Mouse (Mus musculus) stomach, postnatal 0 days (tissue): Measurements from ENCODE around the gene Gm17349. TPM values are rescaled to one million over a fixed set of nuclear protein-coding genes. Genes with fewer than 3 reads are reported as not detected.

Experiments
- ATAC-seq: fragments of 200-750 bp; cut with Nextera tagmentation; 2 replicates; pipeline ENCODE4 v1.8.0; 2017; ENCODE audit not compliant: low FRiP score, low TSS enrichment
- DNase-seq: peaks from one replicate; pipeline ENCODE4 v3.0.0-alpha.2; 2016; ENCODE audit warnings: low spot score
- H3K27ac ChIP-seq: fragments of 300-500 bp; sonication (generic); replicated peaks from 2 replicates; pipeline ENCODE4 v1.5.1; 2014; ENCODE audit warnings: mild to moderate bottlenecking, control low read depth
- H3K27me3 ChIP-seq: fragments of 300-500 bp; sonication (generic); 2 replicates; pipeline ENCODE4 v1.6.1; 2014; ENCODE audit warnings: low read length; ENCODE audit not compliant: control insufficient read depth, insufficient read depth
- H3K36me3 ChIP-seq: fragments of 300-500 bp; sonication (generic); 2 replicates; pipeline ENCODE4 v1.6.1; 2014; ENCODE audit warnings: low read length, mixed read lengths; ENCODE audit not compliant: control insufficient read depth, insufficient read depth
- H3K4me1 ChIP-seq: fragments of 300-500 bp; sonication (generic); replicated peaks from 2 replicates; pipeline ENCODE4 v1.6.1; 2014; ENCODE audit warnings: antibody characterized with exemption; ENCODE audit not compliant: control insufficient read depth, insufficient read depth
- H3K4me2 ChIP-seq: fragments of 300-500 bp; sonication (generic); replicated peaks from 2 replicates; pipeline ENCODE4 v1.6.1; 2014; ENCODE audit warnings: low read depth, mild to moderate bottlenecking, control low read depth, moderate library complexity
- H3K4me3 ChIP-seq: fragments of 300-500 bp; sonication (generic); 2 replicates; pipeline ENCODE4 v1.5.1; 2014; ENCODE audit warnings: low read depth, low read length, control low read depth
- H3K9ac ChIP-seq: fragments of 300-500 bp; sonication (generic); 2 replicates; pipeline ENCODE4 v1.6.1; 2014; ENCODE audit warnings: mild to moderate bottlenecking, low read length, control low read depth, mixed read lengths
- H3K9me3 ChIP-seq: fragments of 300-500 bp; sonication (generic); 2 replicates; pipeline ENCODE4 v1.6.1; 2016; ENCODE audit warnings: low read length; ENCODE audit not compliant: control insufficient read depth
- CTCF ChIP-seq: IDR thresholded peaks from 2 replicates; pipeline ENCODE4 v1.5.1; 2016; ENCODE audit warnings: antibody characterized with exemption, low read depth, mild to moderate bottlenecking, moderate library complexity
- EP300 ChIP-seq: optimal IDR thresholded peaks from 2 replicates; pipeline ENCODE3; 2016; ENCODE audit warnings: antibody characterized with exemption
- WGBS: fragments of 180-500 bp; shearing (Covaris S2); extraction: QIAGEN DNeasy Blood & Tissue Kit; methylation state at CpG from one replicate; pipeline ENCODE4 v1.1.7; 2014; 5-methylcytosine and 5-hydroxymethylcytosine counted together
- polyA plus RNA-seq: library from polyadenylated mRNA; unstranded; fragments of >200 nt; fragmentation: Nextera tagmentation; extraction: Ambion mirVana; gene quantifications from 2 replicates; pipeline ENCODE4 v1.2.1, GENCODE M21; 2015

Gm17349 gene
- polyA plus RNA-seq, 1 experiment from 2014 or later, result 2.5 TPM

GRCm38 (mm10) chr15:99721921-99722743 is 16.8 kb upstream of the Gm17349 start:
- no peak for DNase-seq
- ATAC-seq, result no peak
- H3K4me2 ChIP-seq, result no peak overlapping the region
- no peak overlapping the region for H3K4me3 ChIP-seq
- no peaks in the 10 kb centered on the region for H3K36me3 ChIP-seq
- H3K9me3 ChIP-seq, result no peaks in the 10 kb centered on the region
- no peaks in the 10 kb centered on the region for H3K27me3 ChIP-seq
- TF ChIP-seq CTCF, result no peak
- no peak for TF ChIP-seq EP300
- H3K27ac ChIP-seq, result no peak overlapping the region
- 80% methylated on average over 25 of the region's 25 CpGs for WGBS
- peaks cover 11% of the 10 kb centered on the region; the same call in 1 of the 2 replicates for H3K4me1 ChIP-seq
- no peak overlapping the region for H3K9ac ChIP-seq

- no peaks in the 10 kb centered on the region for H3K36me3 ChIP-seq
- no peak overlapping the region for H3K4me3 ChIP-seq
- H3K4me1 ChIP-seq, result peaks cover 9% of the 10 kb centered on the region; the same call in 1 of the 2 replicates
- ATAC-seq, result no peak
- H3K9me3 ChIP-seq, result no peaks in the 10 kb centered on the region
- H3K27ac ChIP-seq, result no peak overlapping the region
- H3K27me3 ChIP-seq, result no peaks in the 10 kb centered on the region
- 68% methylated on average over 8 of the region's 8 CpGs for WGBS
- H3K9ac ChIP-seq, result no peak overlapping the region
- TF ChIP-seq CTCF, result no peak
- TF ChIP-seq EP300, result no peak
- no peak overlapping the region for H3K4me2 ChIP-seq
- no peak for DNase-seq
These were observed 14.6 kb upstream of the Gm17349 start for GRCm38 (mm10) chr15:99719865-99720264.

DNA sequence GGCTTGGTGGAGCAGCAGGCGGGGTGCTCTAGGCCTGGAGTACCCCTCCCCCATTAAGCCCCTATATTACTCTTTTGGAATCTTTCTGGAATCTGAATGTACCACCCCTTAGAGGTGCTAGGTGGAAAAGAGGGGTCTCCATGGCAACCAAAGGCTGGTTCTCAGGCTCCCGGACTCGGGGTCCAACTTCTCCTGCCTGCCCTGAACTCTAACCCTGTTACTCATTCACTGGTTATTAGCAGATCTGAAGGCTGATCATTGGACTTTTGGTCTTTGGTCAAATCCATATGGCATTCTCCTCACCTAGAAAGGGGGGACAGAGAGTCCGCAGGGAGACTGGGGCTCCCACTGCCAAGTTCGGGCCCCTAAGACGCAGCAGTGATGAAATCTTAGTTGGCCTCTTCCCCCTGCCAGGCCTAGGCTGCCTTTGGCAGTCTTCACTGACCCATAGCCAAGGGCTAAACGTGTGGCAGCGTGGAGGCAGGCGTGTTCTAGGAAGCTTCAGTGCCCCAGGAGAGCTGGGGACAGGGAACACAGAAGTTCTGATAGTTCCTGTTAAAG is 13.3 kb upstream of the Gm17349 start:
- no peaks in the 10 kb centered on the region for H3K27me3 ChIP-seq
- H3K9ac ChIP-seq, result no peak overlapping the region
- no peaks in the 10 kb centered on the region for H3K9me3 ChIP-seq
- H3K4me1 ChIP-seq, result peaks cover 3% of the 10 kb centered on the region; the same call in 1 of the 2 replicates
- no peaks in the 10 kb centered on the region for H3K36me3 ChIP-seq
- no peak for DNase-seq
- no peak overlapping the region for H3K27ac ChIP-seq
- H3K4me3 ChIP-seq, result no peak overlapping the region
- 94% methylated on average over 9 of the region's 9 CpGs for WGBS
- TF ChIP-seq EP300 (no peak), CTCF (no peak)
- ATAC-seq, result no peak
- H3K4me2 ChIP-seq, result no peak overlapping the region

- Histone ChIP-seq H3K9me3 (no peaks in the 10 kb centered on the region), H3K9ac (no peak within 1 kb of the TSS)
These were observed 12.4 kb upstream of the Gm17349 start, which contains the start of gene Gpd1 for GRCm38 (mm10) chr15:99717386-99718334. Gene Gpd1, plus strand, starts transcription at chr15:99717515.

GRCm38 (mm10) chr15:99716814-99717213 is 11.5 kb upstream of the Gm17349 start:
- Histone ChIP-seq H3K4me3 (no peak overlapping the region), H3K36me3 (peaks cover 10% of the 10 kb centered on the region), H3K4me2 (no peak overlapping the region), H3K27ac (no peak overlapping the region), H3K4me1 (no peaks in the 10 kb centered on the region), H3K9me3 (no peaks in the 10 kb centered on the region), H3K27me3 (no peaks in the 10 kb centered on the region), H3K9ac (no peak overlapping the region)
- TF ChIP-seq EP300 (no peak), CTCF (no peak)
- WGBS, result 86% methylated on average over 12 of the region's 12 CpGs
- no peak for ATAC-seq
- DNase-seq, result no peak

More at GRCm38 (mm10) chr15:99717386-99718334, 12.4 kb upstream of the Gm17349 start, which contains the start of gene Gpd1:
- no peak within 1 kb of the TSS for H3K4me3 ChIP-seq
- H3K27me3 ChIP-seq, result no peaks in the 10 kb centered on the region
- 60% methylated on average over 25 of the region's 26 CpGs for WGBS
- H3K4me1 ChIP-seq, result no peaks in the 10 kb centered on the region
- no peak for TF ChIP-seq CTCF
- no peak for TF ChIP-seq EP300
- H3K27ac ChIP-seq, result no peak within 1 kb of the TSS
- H3K36me3 ChIP-seq, result peaks cover 3% of the 10 kb centered on the region; the same call in 1 of the 2 replicates
- ATAC-seq (peak; percentile 30; the same call in 1 of the 2 replicates), DNase-seq (peak; percentile 67)
- H3K4me2 ChIP-seq, result no peak within 1 kb of the TSS
